Mouse (Mus musculus) limb, embryonic 14.5 days (tissue): ENCODE results near the gene Spcs2. TPM values are rescaled to one million over a fixed set of nuclear protein-coding genes. Genes with fewer than 3 reads are reported as not detected.

Source experiments
- ATAC-seq: fragments of 200-750 bp; cut with Nextera tagmentation; 2 replicates; pipeline ENCODE4 v1.8.0; 2017; ENCODE audit warnings: low read depth, moderate number of reproducible peaks, moderate TSS enrichment; ENCODE audit not compliant: low FRiP score
- DNase-seq: peaks from one replicate; pipeline ENCODE4 v3.0.0-alpha.2; 2015; ENCODE audit warnings: low spot score
- H3K27ac ChIP-seq: fragments of 300-500 bp; sonication (generic); replicated peaks from 2 replicates; pipeline ENCODE4 v1.5.1; 2014; ENCODE audit warnings: low read depth, mild to moderate bottlenecking, low read length, moderate library complexity, mixed read lengths
- H3K27me3 ChIP-seq: fragments of 300-500 bp; sonication (generic); 2 replicates; pipeline ENCODE4 v1.6.1; 2014; ENCODE audit warnings: low read length, mixed read lengths; ENCODE audit not compliant: control insufficient read depth, insufficient read depth
- H3K36me3 ChIP-seq: fragments of 300-500 bp; sonication (generic); 2 replicates; pipeline ENCODE4 v1.6.1; 2014; ENCODE audit warnings: mild to moderate bottlenecking, low read length, moderate library complexity, mixed read lengths; ENCODE audit not compliant: control insufficient read depth, insufficient read depth
- H3K4me1 ChIP-seq: fragments of 300-500 bp; sonication (generic); 2 replicates; pipeline ENCODE4 v1.6.1; 2014; ENCODE audit warnings: antibody characterized with exemption, low read length, mixed read lengths; ENCODE audit not compliant: control insufficient read depth, insufficient read depth
- H3K4me2 ChIP-seq: fragments of 300-500 bp; sonication (generic); replicated peaks from 2 replicates; pipeline ENCODE4 v1.6.1; 2014; ENCODE audit warnings: low read depth, mild to moderate bottlenecking, low read length, moderate library complexity; ENCODE audit not compliant: severe bottlenecking
- H3K4me3 ChIP-seq: fragments of 300-500 bp; sonication (generic); replicated peaks from 2 replicates; pipeline ENCODE4 v1.5.1; 2014; ENCODE audit warnings: low read length
- H3K9ac ChIP-seq: fragments of 300-500 bp; sonication (generic); 2 replicates; pipeline ENCODE4 v1.6.1; 2014; ENCODE audit warnings: mild to moderate bottlenecking, low read depth, low read length, moderate library complexity; ENCODE audit not compliant: severe bottlenecking
- H3K9me3 ChIP-seq: fragments of 300-500 bp; sonication (generic); 2 replicates; pipeline ENCODE4 v1.6.1; 2016; ENCODE audit warnings: low read length; ENCODE audit not compliant: control insufficient read depth
- POLR2A ChIP-seq: fragments of 200-500 bp; IDR thresholded peaks from 2 replicates; pipeline ENCODE4 v1.8.0; 2012; ENCODE audit warnings: inconsistent platforms, mild to moderate bottlenecking, moderate library complexity, borderline replicate concordance; ENCODE audit not compliant: insufficient read depth, insufficient read length; ENCODE audit errors: extremely low read depth
- WGBS: fragments of 180-500 bp; shearing (Covaris S2); extraction: QIAGEN DNeasy Blood & Tissue Kit; methylation state at CpG from one replicate; pipeline ENCODE4 v1.1.7; 2014; 5-methylcytosine and 5-hydroxymethylcytosine counted together
- polyA plus RNA-seq, 2 experiments: library from polyadenylated mRNA; depleted of rRNA in 1 of 2; stranded (reverse) in 1 of 2; unstranded in 1 of 2; fragments of >200 nt; fragmentation: Nextera tagmentation in 1 of 2; extraction: Ambion mirVana in 1 of 2; gene quantifications; 2 replicates each; pipeline versions ENCODE4 v1.2.1 to v1.2.3; 2012 to 2014

The Spcs2 gene
- polyA plus RNA-seq, 2 experiments: 115 to 301 TPM

- Histone ChIP-seq H3K4me2 (0 out of 2 replicates have a peak overlapping the region, but pooled peaks have one; percentile 15), H3K9me3 (no peaks in the 10 kb centered on the region), H3K27ac (no peak overlapping the region), H3K36me3 (no peaks in the 10 kb centered on the region), H3K9ac (no peak overlapping the region), H3K4me1 (peaks cover 14% of the 10 kb centered on the region), H3K27me3 (0 out of 2 replicates have a peak, but pooled peaks cover 5% of the 10 kb centered on the region), H3K4me3 (no peak overlapping the region)
- no peak for TF ChIP-seq POLR2A
- ATAC-seq (no peak), DNase-seq (peak; percentile 9)
- 9% methylated on average over 17 of the region's 17 CpGs for WGBS
Measured at GRCm38 (mm10) chr7:99795192-99795981, 67.9 kb downstream of the Spcs2 start.

- no peak for TF ChIP-seq POLR2A
- WGBS: 50% methylated on average over 2 of the region's 2 CpGs
- Histone ChIP-seq H3K9ac (no peak overlapping the region), H3K9me3 (no peaks in the 10 kb centered on the region), H3K4me3 (no peak overlapping the region), H3K4me2 (no peak overlapping the region), H3K27ac (no peak overlapping the region), H3K27me3 (0 out of 2 replicates have a peak, but pooled peaks cover 5% of the 10 kb centered on the region), H3K36me3 (no peaks in the 10 kb centered on the region), H3K4me1 (peaks cover 16% of the 10 kb centered on the region)
- DNase-seq (no peak), ATAC-seq (no peak)
Measured at GRCm38 (mm10) chr7:99794096-99794495, 69.2 kb downstream of the Spcs2 start.

DNA sequence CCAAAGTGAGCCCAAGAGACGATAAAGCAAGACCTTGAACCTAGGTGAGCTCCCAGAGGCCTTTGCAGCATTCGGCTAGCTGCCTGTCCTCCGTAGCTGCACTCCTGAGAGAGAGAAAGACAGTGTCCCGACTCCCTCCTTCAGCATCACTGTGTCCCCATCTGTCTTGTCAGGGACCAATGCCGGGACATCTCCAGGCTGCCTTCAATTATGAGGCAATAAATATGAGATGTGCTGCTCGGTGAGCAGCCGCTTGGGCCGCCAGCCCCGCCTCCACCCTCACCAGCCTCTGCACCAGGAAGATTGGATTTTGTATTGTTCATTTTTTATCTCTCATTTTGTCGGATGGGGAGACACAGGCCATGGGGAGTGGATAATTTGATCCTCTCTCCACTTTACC is 72.4 kb downstream of the Spcs2 start:
- Histone ChIP-seq H3K9ac (no peak overlapping the region), H3K9me3 (no peaks in the 10 kb centered on the region), H3K36me3 (no peaks in the 10 kb centered on the region), H3K4me2 (no peak overlapping the region), H3K27ac (no peak overlapping the region), H3K27me3 (no peaks in the 10 kb centered on the region), H3K4me1 (peaks cover 23% of the 10 kb centered on the region), H3K4me3 (no peak overlapping the region)
- TF ChIP-seq POLR2A: no peak
- DNase-seq: no peak
- no peak for ATAC-seq
- WGBS: 61% methylated on average over 10 of the region's 10 CpGs

DNA sequence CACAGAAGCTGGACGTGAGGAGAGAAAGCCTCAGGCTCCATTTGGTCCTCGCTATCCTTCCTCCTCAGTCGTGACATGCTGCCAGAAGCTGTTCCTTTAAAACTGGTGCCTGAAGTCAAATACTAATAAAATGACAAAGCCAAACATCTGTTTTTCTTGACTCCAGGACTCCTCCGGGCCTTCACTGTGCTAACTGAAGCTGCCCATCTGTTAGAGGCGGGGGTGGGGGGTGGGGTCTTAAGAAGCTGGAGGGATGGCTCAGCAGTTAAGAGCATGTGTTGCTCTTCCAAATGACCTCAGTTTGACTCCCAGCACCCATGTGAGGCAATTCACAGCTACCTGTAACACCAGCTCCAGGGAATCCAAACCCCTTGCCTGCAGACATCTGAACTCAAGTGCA is 74.7 kb downstream of the Spcs2 start:
- no peaks in the 10 kb centered on the region for H3K27me3 ChIP-seq
- no peak overlapping the region for H3K4me2 ChIP-seq
- no peak overlapping the region for H3K9ac ChIP-seq
- TF ChIP-seq POLR2A: no peak
- ATAC-seq: peak; percentile 75
- no peak overlapping the region for H3K27ac ChIP-seq
- DNase-seq: peak; percentile 59
- no peaks in the 10 kb centered on the region for H3K36me3 ChIP-seq
- no peaks in the 10 kb centered on the region for H3K9me3 ChIP-seq
- H3K4me1 ChIP-seq: peaks cover 16% of the 10 kb centered on the region
- H3K4me3 ChIP-seq: no peak overlapping the region
- 2% methylated on average over 5 of the region's 5 CpGs for WGBS

GRCm38 (mm10) chr7:99787935-99788334 is 75.3 kb downstream of the Spcs2 start:
- 12% methylated on average over 2 of the region's 2 CpGs for WGBS
- Histone ChIP-seq H3K27me3 (no peaks in the 10 kb centered on the region), H3K4me2 (no peak overlapping the region), H3K9ac (no peak overlapping the region), H3K36me3 (no peaks in the 10 kb centered on the region), H3K4me3 (no peak overlapping the region), H3K27ac (no peak overlapping the region), H3K9me3 (no peaks in the 10 kb centered on the region), H3K4me1 (peaks cover 16% of the 10 kb centered on the region)
- ATAC-seq: no peak
- DNase-seq: peak; percentile 7
- TF ChIP-seq POLR2A: no peak

Other genes with a start within 250 kb of the Spcs2 start
- 0.73 and 0.86 TPM in 2 replicates for gene Tpbgl, start 236.4 kb downstream of the Spcs2 start, polyA plus RNA-seq (2012; rRNA removed)
- gene Tpbgl, start 236.4 kb downstream of the Spcs2 start, polyA plus RNA-seq (2014; fragmentation: Nextera tagmentation; extraction: Ambion mirVana): 0.45 and 0.48 TPM in 2 replicates
- 4.7 and 5.6 TPM in 2 replicates for gene Slco2b1, start 152.1 kb downstream of the Spcs2 start, polyA plus RNA-seq (2012; rRNA removed)
- 3.1 and 3.2 TPM in 2 replicates for gene Slco2b1, start 152.1 kb downstream of the Spcs2 start, polyA plus RNA-seq (2014; fragmentation: Nextera tagmentation; extraction: Ambion mirVana)
- 0.19 TPM in 1 of 2 replicates, not detected in the other for gene Olfr520, start 133.2 kb downstream of the Spcs2 start, polyA plus RNA-seq (2012; rRNA removed)
- gene Olfr520, start 133.2 kb downstream of the Spcs2 start, polyA plus RNA-seq (2014; fragmentation: Nextera tagmentation; extraction: Ambion mirVana): not detected in 2 replicates
- not detected in 2 replicates for gene Olfr521, start 100.0 kb downstream of the Spcs2 start, polyA plus RNA-seq (2012; rRNA removed)
- gene Olfr521, start 100.0 kb downstream of the Spcs2 start, polyA plus RNA-seq (2014; fragmentation: Nextera tagmentation; extraction: Ambion mirVana): not detected in 2 replicates
- 3.2 TPM in 2 replicates for gene Neu3, start 35.0 kb downstream of the Spcs2 start, polyA plus RNA-seq (2012; rRNA removed)
- 3.0 TPM in 2 replicates for gene Neu3, start 35.0 kb downstream of the Spcs2 start, polyA plus RNA-seq (2014; fragmentation: Nextera tagmentation; extraction: Ambion mirVana)
- gene Xrra1, start 4.3 kb downstream of the Spcs2 start, polyA plus RNA-seq (2012; rRNA removed): 0.20 and 0.28 TPM in 2 replicates
- gene Xrra1, start 4.3 kb downstream of the Spcs2 start, polyA plus RNA-seq (2014; fragmentation: Nextera tagmentation; extraction: Ambion mirVana): 0.23 and 0.25 TPM in 2 replicates
- 9.7 and 10.5 TPM in 2 replicates for gene Rnf169, start 117.0 kb upstream of the Spcs2 start, polyA plus RNA-seq (2012; rRNA removed)
- 7.3 and 9.6 TPM in 2 replicates for gene Rnf169, start 117.0 kb upstream of the Spcs2 start, polyA plus RNA-seq (2014; fragmentation: Nextera tagmentation; extraction: Ambion mirVana)
- 4.0 and 4.6 TPM in 2 replicates for gene Chrdl2, start 142.7 kb upstream of the Spcs2 start, polyA plus RNA-seq (2012; rRNA removed)
- gene Chrdl2, start 142.7 kb upstream of the Spcs2 start, polyA plus RNA-seq (2014; fragmentation: Nextera tagmentation; extraction: Ambion mirVana): 2.1 and 2.6 TPM in 2 replicates